11 mouse cellular contexts compared by ENCODE assay signal in genomic region chr10:99532697-99533119, GRCm38 (mm10).
DNase-seq lines count a peak whose midpoint lies in the region; ATAC-seq and TF ChIP-seq lines count a peak whose summit lies in the region.
"Had no signal": no experiment of that assay in that cellular context is flagged by ENCODE, and none has a peak within 500 bp of the region (broad histone marks: within the 10 kb centered on the region; RNA-seq: fewer than 3 reads in every experiment).

No protein-coding gene starts in this region.

- no peaks in the 10 kb centered on the region for H3K9me3 ChIP-seq in intestine, postnatal 0 days (ENCODE audit: control insufficient read depth)
- H3K9me3 ChIP-seq in intestine, embryonic 16.5 days (ENCODE audit: control insufficient read depth, low read length), result no peaks in the 10 kb centered on the region
- no peaks in the 10 kb centered on the region for H3K9me3 ChIP-seq in forebrain, embryonic 15.5 days
- H3K9me3 ChIP-seq: limb, embryonic 12.5 days; megakaryocyte, embryonic 14.5 days had no signal

- WGBS in intestine, postnatal 0 days, result 66% methylated on average over 3 of the region's 3 CpGs
- 56% methylated on average over 3 of the region's 3 CpGs for WGBS in intestine, embryonic 16.5 days
- WGBS in forebrain, embryonic 15.5 days, result 40% methylated on average over 3 of the region's 3 CpGs

- peak; percentile 62 for DNase-seq in 3T3-L1 (ENCODE audit: low read depth, low spot score)
- DNase-seq in brain, adult 2 months (ENCODE audit: low read depth, low spot score), result peak; percentile 72
- no peak for DNase-seq in testis, postnatal 10 days (ENCODE audit: low spot score)
- no peak for DNase-seq in cerebellum, adult 8-10 months
- DNase-seq in cerebellum, postnatal 25 days, result no peak
- DNase-seq: right cerebral cortex, postnatal 25 days had no signal

- ATAC-seq in intestine, postnatal 0 days, result no peak
- no peak for ATAC-seq in intestine, embryonic 16.5 days
- 0 out of 2 replicates have a peak, but pooled peaks have one; percentile 20 for ATAC-seq in forebrain, embryonic 15.5 days (replicated peaks)

- H3K4me3 ChIP-seq in intestine, postnatal 0 days (ENCODE audit: low read depth, low read length), result no peak overlapping the region
- no peak overlapping the region for H3K4me3 ChIP-seq in intestine, embryonic 16.5 days (ENCODE audit: low read length)
- no peak overlapping the region for H3K4me3 ChIP-seq in forebrain, embryonic 15.5 days
- H3K4me3 ChIP-seq: limb, embryonic 12.5 days; megakaryocyte, embryonic 14.5 days had no signal

- peak; percentile 34 for TF ChIP-seq CTCF in intestine, postnatal 0 days (IDR thresholded peaks at IDR 0.05; ENCODE audit: low read depth)

- no peaks in the 10 kb centered on the region for H3K27me3 ChIP-seq in intestine, postnatal 0 days (replicated peaks; ENCODE audit: control insufficient read depth, insufficient read depth, low read length)
- no peaks in the 10 kb centered on the region for H3K27me3 ChIP-seq in intestine, embryonic 16.5 days (replicated peaks; ENCODE audit: control insufficient read depth, insufficient read depth, low read length)
- no peaks in the 10 kb centered on the region for H3K27me3 ChIP-seq in forebrain, embryonic 15.5 days
- H3K27me3 ChIP-seq: limb, embryonic 12.5 days; megakaryocyte, embryonic 14.5 days had no signal

- H3K4me2 ChIP-seq in intestine, postnatal 0 days (replicated peaks; ENCODE audit: low read depth), result no peak overlapping the region
- H3K4me2 ChIP-seq in intestine, embryonic 16.5 days (ENCODE audit: low read depth, low read length), result no peak overlapping the region
- no peak overlapping the region for H3K4me2 ChIP-seq in forebrain, embryonic 15.5 days (replicated peaks)
- H3K4me2 ChIP-seq: limb, embryonic 12.5 days had no signal

- H3K9ac ChIP-seq in intestine, postnatal 0 days (ENCODE audit: low read depth, low read length), result no peak overlapping the region
- no peak overlapping the region for H3K9ac ChIP-seq in intestine, embryonic 16.5 days (ENCODE audit: low read depth, low read length)
- H3K9ac ChIP-seq in forebrain, embryonic 15.5 days (replicated peaks), result no peak overlapping the region
- H3K9ac ChIP-seq: limb, embryonic 12.5 days had no signal

- H3K27ac ChIP-seq in intestine, postnatal 0 days (ENCODE audit: low read depth, low read length), result no peak overlapping the region
- no peak overlapping the region for H3K27ac ChIP-seq in intestine, embryonic 16.5 days (ENCODE audit: low read length)
- H3K27ac ChIP-seq in forebrain, embryonic 15.5 days (replicated peaks), result peak overlapping the region; percentile 50; the same call in 1 of the 2 replicates

- no peaks in the 10 kb centered on the region for H3K36me3 ChIP-seq in intestine, postnatal 0 days (ENCODE audit: control insufficient read depth, insufficient read depth)
- H3K36me3 ChIP-seq in intestine, embryonic 16.5 days (ENCODE audit: control insufficient read depth, insufficient read depth, low read length), result no peaks in the 10 kb centered on the region
- H3K36me3 ChIP-seq in forebrain, embryonic 15.5 days, result no peaks in the 10 kb centered on the region
- H3K36me3 ChIP-seq: limb, embryonic 12.5 days had no signal

- no peaks in the 10 kb centered on the region for H3K4me1 ChIP-seq in intestine, postnatal 0 days (replicated peaks; ENCODE audit: control insufficient read depth, insufficient read depth, low read length)
- peaks cover 3% of the 10 kb centered on the region; the same call in 1 of the 2 replicates for H3K4me1 ChIP-seq in intestine, embryonic 16.5 days (ENCODE audit: control insufficient read depth, insufficient read depth, low read length)
- peaks cover 23% of the 10 kb centered on the region for H3K4me1 ChIP-seq in forebrain, embryonic 15.5 days
- H3K4me1 ChIP-seq: megakaryocyte, embryonic 14.5 days had no signal

Comparison
In these comparisons a context has a peak if more than half of its experiments do, and no peak if none do; other contexts are left out.
1. DNase-seq: peak in 3T3-L1 (single experiment) and brain, adult 2 months (single experiment); none in testis, postnatal 10 days (single experiment), cerebellum, adult 8-10 months (single experiment) and cerebellum, postnatal 25 days (0 of 2).